Mouse (Mus musculus): Measurements from ENCODE around the gene Adgrb2.

The Adgrb2 gene

GRCm38 (mm10) chr4:129984421-129985061, at the start of gene Adgrb2:
TSS of gene Adgrb2 (plus strand) at chr4:129984870.
- DNase-seq, result no peak

- DNase-seq, result no peak
Measured at GRCm38 (mm10) chr4:129951359-129951821, 33.3 kb upstream of the Adgrb2 start.

- no peak for DNase-seq
Measured at GRCm38 (mm10) chr4:129952241-129952810, 32.3 kb upstream of the Adgrb2 start.

GRCm38 (mm10) chr4:129954527-129954926, 30.1 kb upstream of the Adgrb2 start:
- DNase-seq, result no peak

GRCm38 (mm10) chr4:129960180-129960944, 24.3 kb upstream of the Adgrb2 start:
- DNase-seq, result peak; percentile 35 to 39

GRCm38 (mm10) chr4:129965294-129965693, 19.4 kb upstream of the Adgrb2 start:
- DNase-seq, result no peak

- no peak for DNase-seq
Measured at GRCm38 (mm10) chr4:129966201-129966600, 18.5 kb upstream of the Adgrb2 start.

- DNase-seq, result no peak
Measured at GRCm38 (mm10) chr4:129967024-129968014, 17.4 kb upstream of the Adgrb2 start.

GRCm38 (mm10) chr4:129970168-129970567, 14.5 kb upstream of the Adgrb2 start:
- DNase-seq, result no peak

GRCm38 (mm10) chr4:129970861-129971260, 13.8 kb upstream of the Adgrb2 start:
- no peak for DNase-seq

- DNase-seq, result no peak
Measured at GRCm38 (mm10) chr4:129971989-129972388, 12.7 kb upstream of the Adgrb2 start.

- DNase-seq, result no peak
Measured at GRCm38 (mm10) chr4:129974285-129974684, 10.4 kb upstream of the Adgrb2 start.

- no peak for DNase-seq
Measured at GRCm38 (mm10) chr4:129977256-129977655, 7.4 kb upstream of the Adgrb2 start.

GRCm38 (mm10) chr4:129978227-129978626, 6.4 kb upstream of the Adgrb2 start:
- DNase-seq, result no peak

- no peak for DNase-seq
Measured at GRCm38 (mm10) chr4:129978930-129979329, 5.7 kb upstream of the Adgrb2 start.

- no peak for DNase-seq
Measured at GRCm38 (mm10) chr4:129981657-129982056, 3.0 kb upstream of the Adgrb2 start.

GRCm38 (mm10) chr4:129983046-129983445, 1.6 kb upstream of the Adgrb2 start:
- no peak for DNase-seq

GRCm38 (mm10) chr4:129983764-129984420, 778 bp upstream of the Adgrb2 start:
- peak in 1 of 2 experiments; percentile 13 for DNase-seq

GRCm38 (mm10) chr4:129985161-129985670, 546 bp downstream of the Adgrb2 start:
- DNase-seq, result no peak

GRCm38 (mm10) chr4:129985671-129986441, 1.2 kb downstream of the Adgrb2 start:
- peak; percentile 23 to 32 for DNase-seq
